Mouse (Mus musculus) ES-E14 (cell line): Measurements from ENCODE around the gene Stat4.

ENCODE experiments used
- CHD2 ChIP-seq: IDR thresholded peaks from 2 replicates; pipeline ENCODE4 v1.6.1; 2014; ENCODE audit warnings: mild to moderate bottlenecking, low read depth, low read length, inconsistent platforms
- HCFC1 ChIP-seq: IDR thresholded peaks from 2 replicates; pipeline ENCODE4 v1.6.1; 2012; ENCODE audit warnings: low read length, inconsistent platforms, borderline replicate concordance; ENCODE audit not compliant: insufficient read depth
- MAFK ChIP-seq: IDR thresholded peaks from 2 replicates; pipeline ENCODE4 v1.6.1; 2014; ENCODE audit warnings: mild to moderate bottlenecking, low read depth, low read length, inconsistent platforms; ENCODE audit not compliant: insufficient read depth
- ZC3H11A ChIP-seq: IDR thresholded peaks from 2 replicates; pipeline ENCODE4 v1.6.1; 2012; ENCODE audit warnings: low read depth, mild to moderate bottlenecking, inconsistent platforms, low read length, borderline replicate concordance
- ZNF384 ChIP-seq: IDR thresholded peaks from 2 replicates; pipeline ENCODE4 v1.6.1; 2012; ENCODE audit warnings: low read depth, low read length, inconsistent platforms

DNA sequence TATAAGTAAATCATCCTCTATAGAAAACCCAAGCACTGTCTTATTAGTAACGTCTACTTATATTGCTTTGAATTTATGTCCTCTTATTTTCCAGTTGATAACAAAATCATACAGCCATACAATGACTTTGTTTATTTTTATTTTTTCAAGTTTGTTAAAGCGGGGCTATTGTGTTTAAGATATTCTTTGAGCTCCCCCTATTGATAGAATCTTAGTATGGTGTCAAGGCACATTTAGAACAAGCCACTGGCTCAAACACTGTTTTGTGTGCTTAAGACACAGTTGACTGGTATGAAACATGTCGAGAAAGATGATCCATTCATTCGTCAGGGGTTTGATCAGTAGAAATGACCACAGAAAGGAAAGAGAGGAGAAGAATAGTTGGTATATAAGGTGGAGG is 99.3 kb downstream of the Stat4 start:
- TF ChIP-seq HCFC1 (no peak), MAFK (no peak), CHD2 (no peak), ZC3H11A (no peak), ZNF384 (no peak)
